In genomic region chr11:101170354-101170810, GRCm38 (mm10) we compare ENCODE assay signal across 8 mouse cellular contexts. TPM values are rescaled to one million over a fixed set of nuclear protein-coding genes. Genes with fewer than 3 reads are reported as not detected.
A peak's percentile ranks its signal among the peaks of the same experiment; 100 is the strongest.
DNase-seq lines count a peak whose midpoint lies in the region; ATAC-seq and TF ChIP-seq lines count a peak whose summit lies in the region.

Gene Cntnap1 (plus strand): TSS chr11:101170523.

- H3K27ac ChIP-seq in bone marrow macrophage, adult 2 months (ENCODE audit: insufficient read depth, low read depth, low read length) = no peak within 1 kb of the TSS
- H3K27ac ChIP-seq in gastrocnemius, adult 2 months = peak within 1 kb of the TSS; percentile 99
- peak within 1 kb of the TSS; percentile 75 for H3K27ac ChIP-seq in intestine, embryonic 14.5 days (ENCODE audit: low read depth)
- peak within 1 kb of the TSS; percentile 52 for H3K27ac ChIP-seq in limb, embryonic 13.5 days

- H3K4me1 ChIP-seq in erythroblast, embryonic 14.5 days (ENCODE audit: control insufficient read depth) = peaks cover 35% of the 10 kb centered on the region
- peaks cover 32% of the 10 kb centered on the region for H3K4me1 ChIP-seq in bone marrow macrophage, adult 2 months (ENCODE audit: control insufficient read depth, insufficient read depth, low read length)
- H3K4me1 ChIP-seq in intestine, embryonic 14.5 days (replicated peaks; ENCODE audit: control insufficient read depth, insufficient read depth, low read length) = peaks cover 35% of the 10 kb centered on the region
- peaks cover 58% of the 10 kb centered on the region for H3K4me1 ChIP-seq in limb, embryonic 13.5 days

- H3K4me3 ChIP-seq in erythroblast, embryonic 14.5 days (replicated peaks) = peak within 1 kb of the TSS; percentile 60
- peak within 1 kb of the TSS; percentile 66 for H3K4me3 ChIP-seq in bone marrow macrophage, adult 2 months (ENCODE audit: insufficient read depth, low read length)
- peak within 1 kb of the TSS; percentile 89 for H3K4me3 ChIP-seq in gastrocnemius, adult 2 months
- H3K4me3 ChIP-seq in intestine, embryonic 14.5 days (ENCODE audit: low read depth, low read length) = peak within 1 kb of the TSS; percentile 63
- peak within 1 kb of the TSS; percentile 74 for H3K4me3 ChIP-seq in limb, embryonic 13.5 days

- WGBS in intestine, embryonic 14.5 days = under 1% methylated on average over 34 of the region's 35 CpGs
- 0% methylated on average over 35 of the region's 35 CpGs for WGBS in limb, embryonic 13.5 days

- TF ChIP-seq POLR2A in bone marrow macrophage, adult 2 months (IDR thresholded peaks at IDR 0.05; ENCODE audit: borderline replicate concordance, low read depth, low read length) = no peak

- H3K4me2 ChIP-seq in intestine, embryonic 14.5 days (ENCODE audit: low read length) = peak within 1 kb of the TSS; percentile 64
- H3K4me2 ChIP-seq in limb, embryonic 13.5 days (replicated peaks) = peak within 1 kb of the TSS; percentile 89

- peaks cover 16% of the 10 kb centered on the region; the same call in 1 of the 2 replicates for H3K9me3 ChIP-seq in erythroblast, embryonic 14.5 days (ENCODE audit: control insufficient read depth, low read length)
- H3K9me3 ChIP-seq in intestine, embryonic 14.5 days (ENCODE audit: control insufficient read depth, low read length) = no peaks in the 10 kb centered on the region
- no peaks in the 10 kb centered on the region for H3K9me3 ChIP-seq in limb, embryonic 13.5 days

- ATAC-seq in erythroblast, adult 5-6 weeks (replicated peaks; ENCODE audit: low FRiP score, poor library complexity, severe bottlenecking) = no peak
- ATAC-seq in intestine, embryonic 14.5 days (replicated peaks; ENCODE audit: low FRiP score, low TSS enrichment, low read depth) = no peak
- no peak for ATAC-seq in limb, embryonic 13.5 days (ENCODE audit: low FRiP score, low read depth)
- ATAC-seq in megakaryocyte progenitor cell, adult 5-6 weeks (replicated peaks; ENCODE audit: poor library complexity) = no peak

- peak; percentile 93 for DNase-seq in gastrocnemius, adult 2 months
- DNase-seq in intestine, embryonic 14.5 days (ENCODE audit: low spot score) = peak; percentile 86
- peak; percentile 45 for DNase-seq in naive thymus-derived CD4-positive, alpha-beta T cell, adult 2 months (ENCODE audit: low read depth)

- H3K27me3 ChIP-seq in erythroblast, embryonic 14.5 days (ENCODE audit: control insufficient read depth) = peaks cover 100% of the 10 kb centered on the region
- peaks cover 38% of the 10 kb centered on the region for H3K27me3 ChIP-seq in intestine, embryonic 14.5 days (replicated peaks; ENCODE audit: control insufficient read depth, insufficient read depth, low read length)
- H3K27me3 ChIP-seq in limb, embryonic 13.5 days = peaks cover 79% of the 10 kb centered on the region

- no peak for TF ChIP-seq CTCF in bone marrow macrophage, adult 2 months (IDR thresholded peaks at IDR 0.05; ENCODE audit: low read depth, low read length)
- TF ChIP-seq CTCF in gastrocnemius, adult 2 months (IDR thresholded peaks at IDR 0.05) = no peak

- peaks cover 5% of the 10 kb centered on the region; the same call in 1 of the 2 replicates for H3K36me3 ChIP-seq in erythroblast, embryonic 14.5 days (ENCODE audit: control insufficient read depth)
- H3K36me3 ChIP-seq in intestine, embryonic 14.5 days (ENCODE audit: control insufficient read depth, insufficient read depth, low read length) = peaks cover 25% of the 10 kb centered on the region
- peaks cover 21% of the 10 kb centered on the region for H3K36me3 ChIP-seq in limb, embryonic 13.5 days

- intact Hi-C loops in gastrocnemius, adult 2 months (cut with DNase I) = loop anchor here (5.0 kb wide), 1 partner anchor 188 kb away; no protein-coding TSS in a partner anchor

- H3K9ac ChIP-seq in intestine, embryonic 14.5 days (ENCODE audit: low read length) = peak within 1 kb of the TSS; percentile 59
- H3K9ac ChIP-seq in limb, embryonic 13.5 days = peak within 1 kb of the TSS; percentile 78

RNA-seq across cellular contexts. Expression of gene Cntnap1, which starts in this region (rescaled TPM):
- polyA plus RNA-seq in erythroblast, embryonic 14.5 days (2012) = 0.01 TPM in 1 of 2 replicates, not detected in the other
- total RNA-seq in erythroblast, adult 5-6 weeks (2015; ENCODE audit: low replicate concordance) = 0.58 and 0.63 TPM in 2 replicates
- 0.17 TPM in 1 of 2 replicates, not detected in the other for total RNA-seq in erythroblast, adult 5-6 weeks (2017; ENCODE audit: low replicate concordance)
- 2.5 and 3.2 TPM in 2 replicates for polyA plus RNA-seq in bone marrow macrophage, adult 2 months (2012; ENCODE audit: insufficient read depth, insufficient read length, missing spikeins)
- 1 to 10 TPM; 1.2 to 1.6 TPM for total RNA-seq in gastrocnemius, adult 2 months (2021)
- polyA plus RNA-seq in intestine, embryonic 14.5 days (2014; fragmentation: Nextera tagmentation; extraction: Ambion mirVana) = 1.2 and 1.4 TPM in 2 replicates
- polyA plus RNA-seq in limb, embryonic 13.5 days (2015; fragmentation: Nextera tagmentation; extraction: Ambion mirVana) = 0.27 and 0.46 TPM in 2 replicates
- 0.51 and 0.77 TPM in 2 replicates for total RNA-seq in megakaryocyte progenitor cell, adult 5-6 weeks (2015)
- 0.34 and 0.87 TPM in 2 replicates for total RNA-seq in megakaryocyte progenitor cell, adult 5-6 weeks (2017)
